Mouse (Mus musculus) hindbrain, embryonic 14.5 days (tissue): ENCODE measurements around the gene Copb1. TPM values are rescaled to one million over a fixed set of nuclear protein-coding genes. Genes with fewer than 3 reads are reported as not detected.

Experiments
- ATAC-seq: fragments of 200-750 bp; cut with Nextera tagmentation; 2 replicates; pipeline ENCODE4 v1.8.0; 2017; ENCODE audit warnings: moderate number of reproducible peaks, mild to moderate bottlenecking, moderate TSS enrichment, moderate library complexity; ENCODE audit not compliant: low FRiP score
- DNase-seq: peaks from one replicate; pipeline ENCODE4 v3.0.0-alpha.2; 2015; ENCODE audit warnings: low spot score
- H3K27ac ChIP-seq: fragments of 300-500 bp; sonication (generic); 2 replicates; pipeline ENCODE4 v1.5.1; 2014; ENCODE audit warnings: mild to moderate bottlenecking, moderate library complexity
- H3K27me3 ChIP-seq: fragments of 300-500 bp; sonication (generic); 2 replicates; pipeline ENCODE4 v1.6.1; 2014; ENCODE audit warnings: mild to moderate bottlenecking, low read length, mixed read lengths; ENCODE audit not compliant: control insufficient read depth, insufficient read depth
- H3K36me3 ChIP-seq: fragments of 300-500 bp; sonication (generic); replicated peaks from 2 replicates; pipeline ENCODE4 v1.6.1; 2014; ENCODE audit not compliant: control insufficient read depth, insufficient read depth
- H3K4me1 ChIP-seq: fragments of 300-500 bp; sonication (generic); replicated peaks from 2 replicates; pipeline ENCODE4 v1.6.1; 2014; ENCODE audit warnings: antibody characterized with exemption, low read length, mixed read lengths; ENCODE audit not compliant: control insufficient read depth, insufficient read depth
- H3K4me2 ChIP-seq: fragments of 300-500 bp; sonication (generic); replicated peaks from 2 replicates; pipeline ENCODE4 v1.6.1; 2014; ENCODE audit warnings: mild to moderate bottlenecking, moderate library complexity
- H3K4me3 ChIP-seq: fragments of 300-500 bp; sonication (generic); replicated peaks from 2 replicates; pipeline ENCODE4 v1.5.1; 2014; ENCODE audit warnings: mild to moderate bottlenecking, low read length
- H3K9ac ChIP-seq: fragments of 300-500 bp; sonication (generic); 2 replicates; pipeline ENCODE4 v1.6.1; 2014
- H3K9me3 ChIP-seq: fragments of 300-500 bp; sonication (generic); 2 replicates; pipeline ENCODE4 v1.6.1; 2016; ENCODE audit warnings: low read length; ENCODE audit not compliant: control insufficient read depth
- WGBS: fragments of 180-500 bp; shearing (Covaris S2); extraction: QIAGEN DNeasy Blood & Tissue Kit; methylation state at CpG from one replicate; pipeline ENCODE4 v1.1.7; 2014; 5-methylcytosine and 5-hydroxymethylcytosine counted together
- polyA plus RNA-seq: library from polyadenylated mRNA; unstranded; fragments of >200 nt; fragmentation: Nextera tagmentation; extraction: Ambion mirVana; gene quantifications from 2 replicates; pipeline ENCODE4 v1.2.1, GENCODE M21; 2014

Gene Copb1
- polyA plus RNA-seq, 1 experiment from 2014 or later = 96.1 TPM

DNA sequence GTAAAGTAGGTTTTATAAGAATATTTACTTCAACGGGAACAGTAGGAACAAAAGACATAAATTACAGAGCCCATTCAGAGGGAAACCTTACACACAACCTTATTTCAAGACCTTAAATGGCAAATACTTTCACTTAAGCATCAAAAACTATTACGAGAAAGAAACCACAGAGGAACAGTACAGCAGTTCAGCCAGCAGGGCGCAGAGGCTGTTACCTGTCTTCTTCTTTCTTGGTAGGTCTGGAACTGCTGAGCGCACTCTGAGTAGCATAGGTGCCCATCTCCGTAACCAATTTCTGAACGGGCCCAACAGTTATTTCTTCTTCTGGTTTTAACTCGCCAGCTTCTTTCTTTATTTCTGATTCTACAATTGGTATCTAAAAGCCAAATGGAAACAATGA lies 21.5 kb downstream of the Copb1 start:
- DNase-seq (no peak), ATAC-seq (no peak)
- H3K27me3 ChIP-seq = no peaks in the 10 kb centered on the region
- peaks cover 87% of the 10 kb centered on the region for H3K36me3 ChIP-seq
- H3K9me3 ChIP-seq = no peaks in the 10 kb centered on the region
- H3K4me1 ChIP-seq = no peaks in the 10 kb centered on the region
- no peak overlapping the region for H3K9ac ChIP-seq
- no peak overlapping the region for H3K27ac ChIP-seq
- no peak overlapping the region for H3K4me2 ChIP-seq
- WGBS = 95% methylated on average over 7 of the region's 7 CpGs
- H3K4me3 ChIP-seq = no peak overlapping the region

DNA sequence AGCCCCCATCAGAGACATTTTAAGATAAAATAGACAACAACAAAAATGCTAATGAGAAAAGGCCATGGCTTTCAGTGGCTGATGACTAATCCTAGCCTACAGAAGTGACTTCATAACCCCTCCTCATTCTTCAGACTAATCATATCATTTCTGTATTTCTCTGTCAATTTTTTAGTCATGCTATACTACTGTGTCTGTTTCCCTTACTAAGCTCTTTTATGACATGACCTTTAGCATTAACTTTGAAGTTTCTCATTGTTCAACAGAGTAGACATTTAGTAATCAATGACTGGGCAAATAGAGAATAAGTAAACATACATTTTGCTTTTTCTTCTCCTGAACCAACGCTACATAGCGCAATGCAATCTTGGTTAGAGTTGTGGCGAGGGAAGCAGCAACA lies 22.7 kb downstream of the Copb1 start:
- no peak overlapping the region for H3K9ac ChIP-seq
- peaks cover 85% of the 10 kb centered on the region for H3K36me3 ChIP-seq
- WGBS = 92% methylated on average over 3 of the region's 3 CpGs
- H3K9me3 ChIP-seq = no peaks in the 10 kb centered on the region
- no peak overlapping the region for H3K4me3 ChIP-seq
- no peak for DNase-seq
- no peak overlapping the region for H3K27ac ChIP-seq
- no peak overlapping the region for H3K4me2 ChIP-seq
- no peak for ATAC-seq
- H3K4me1 ChIP-seq = no peaks in the 10 kb centered on the region
- H3K27me3 ChIP-seq = no peaks in the 10 kb centered on the region

DNA sequence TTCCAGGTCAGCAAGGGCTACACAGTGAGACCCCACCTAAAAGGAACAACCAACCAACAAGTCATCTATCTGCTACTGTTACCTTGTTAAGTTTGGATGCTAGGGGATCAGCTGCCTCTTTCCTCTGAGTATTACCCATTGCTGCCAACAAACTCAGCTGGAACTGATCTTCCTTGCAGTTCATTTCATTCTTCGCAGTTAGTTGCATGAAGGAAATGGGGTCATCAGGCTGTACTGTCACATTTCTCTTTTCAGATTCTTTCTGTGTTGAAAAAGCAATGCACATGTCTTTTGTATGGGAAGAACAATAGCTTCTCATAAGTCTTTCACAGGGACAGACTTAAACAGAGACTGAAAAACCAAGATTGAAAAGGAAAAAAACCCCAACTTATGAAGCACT lies 28.0 kb downstream of the Copb1 start:
- H3K27me3 ChIP-seq = no peaks in the 10 kb centered on the region
- DNase-seq (no peak), ATAC-seq (no peak)
- H3K36me3 ChIP-seq = peaks cover 72% of the 10 kb centered on the region
- no peak overlapping the region for H3K27ac ChIP-seq
- H3K4me1 ChIP-seq = no peaks in the 10 kb centered on the region
- no peak overlapping the region for H3K4me3 ChIP-seq
- no peaks in the 10 kb centered on the region for H3K9me3 ChIP-seq
- no peak overlapping the region for H3K4me2 ChIP-seq
- H3K9ac ChIP-seq = no peak overlapping the region
- WGBS = 81% methylated on average over 1 of the region's 1 CpGs

DNA sequence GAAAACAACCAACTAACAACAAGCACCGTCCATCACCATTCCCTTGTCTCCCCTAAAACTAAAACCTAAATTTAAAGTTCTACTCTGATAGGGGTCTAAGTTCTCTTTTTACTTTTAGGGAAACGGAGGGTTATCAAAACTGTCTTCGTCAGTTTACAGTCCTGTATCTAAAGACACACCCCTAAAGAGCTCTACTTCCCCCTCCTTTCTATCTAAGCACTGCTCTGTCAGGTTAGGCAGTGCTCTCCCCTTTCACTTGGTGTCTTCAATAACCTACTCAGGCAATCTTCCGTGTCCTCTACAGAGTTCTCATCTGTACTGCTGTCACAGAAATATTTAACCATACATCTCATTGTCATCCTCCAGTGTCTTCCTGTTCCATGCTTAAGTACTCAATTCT lies 34.1 kb downstream of the Copb1 start:
- no peaks in the 10 kb centered on the region for H3K9me3 ChIP-seq
- H3K27me3 ChIP-seq = no peaks in the 10 kb centered on the region
- H3K4me1 ChIP-seq = no peaks in the 10 kb centered on the region
- no peak overlapping the region for H3K4me2 ChIP-seq
- 96% methylated on average over 4 of the region's 4 CpGs for WGBS
- H3K36me3 ChIP-seq = peaks cover 67% of the 10 kb centered on the region
- H3K9ac ChIP-seq = no peak overlapping the region
- no peak for DNase-seq
- H3K27ac ChIP-seq = no peak overlapping the region
- no peak for ATAC-seq
- no peak overlapping the region for H3K4me3 ChIP-seq

DNA sequence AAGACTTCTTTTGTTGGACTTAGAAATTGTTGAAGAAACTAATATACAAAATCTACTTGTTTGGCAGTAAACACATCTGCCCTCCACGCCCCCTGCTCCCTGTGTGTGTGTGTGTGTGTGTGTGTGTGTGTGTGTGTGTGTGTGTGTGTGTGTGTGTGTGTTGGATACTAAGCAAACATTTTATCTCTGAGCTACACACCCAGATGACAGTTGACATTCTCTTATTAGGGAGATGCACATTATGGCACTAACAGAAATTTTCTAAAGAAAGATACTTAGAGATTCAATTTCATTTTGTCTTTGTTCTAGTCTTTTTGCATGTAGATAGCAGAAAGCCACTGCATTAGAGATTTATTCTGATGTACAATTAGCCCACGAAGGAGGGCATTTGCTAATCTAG lies 37.6 kb downstream of the Copb1 start:
- Histone ChIP-seq H3K4me1 (no peaks in the 10 kb centered on the region), H3K27ac (no peak overlapping the region), H3K36me3 (peaks cover 74% of the 10 kb centered on the region), H3K9me3 (no peaks in the 10 kb centered on the region), H3K4me2 (no peak overlapping the region), H3K4me3 (no peak overlapping the region), H3K27me3 (no peaks in the 10 kb centered on the region), H3K9ac (no peak overlapping the region)
- WGBS = 87% methylated on average over 2 of the region's 2 CpGs
- DNase-seq (no peak), ATAC-seq (no peak)

DNA sequence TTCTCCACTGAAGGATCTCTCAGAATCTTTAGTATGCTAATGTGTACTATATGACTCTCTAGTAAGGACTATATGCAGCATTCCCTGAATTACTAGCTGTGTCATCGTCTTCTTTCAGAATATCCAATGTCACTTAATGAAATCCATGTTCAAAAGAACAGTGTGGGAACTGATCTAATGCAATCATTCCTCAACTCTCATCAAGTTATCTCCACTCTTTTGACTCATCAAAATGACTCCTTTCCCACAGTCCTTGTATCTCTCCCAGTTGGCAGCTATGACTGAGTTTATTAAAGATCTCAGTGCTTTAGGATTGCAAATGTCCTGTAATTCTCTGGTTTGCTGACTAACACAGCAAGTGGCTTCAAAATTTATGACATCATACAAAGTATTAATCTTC lies 40.1 kb downstream of the Copb1 start:
- ATAC-seq (no peak), DNase-seq (no peak)
- 95% methylated on average over 1 of the region's 1 CpGs for WGBS
- no peaks in the 10 kb centered on the region for H3K27me3 ChIP-seq
- no peaks in the 10 kb centered on the region for H3K4me1 ChIP-seq
- H3K4me2 ChIP-seq = no peak overlapping the region
- H3K9ac ChIP-seq = no peak overlapping the region
- H3K27ac ChIP-seq = no peak overlapping the region
- no peaks in the 10 kb centered on the region for H3K9me3 ChIP-seq
- no peak overlapping the region for H3K4me3 ChIP-seq
- H3K36me3 ChIP-seq = peaks cover 56% of the 10 kb centered on the region

DNA sequence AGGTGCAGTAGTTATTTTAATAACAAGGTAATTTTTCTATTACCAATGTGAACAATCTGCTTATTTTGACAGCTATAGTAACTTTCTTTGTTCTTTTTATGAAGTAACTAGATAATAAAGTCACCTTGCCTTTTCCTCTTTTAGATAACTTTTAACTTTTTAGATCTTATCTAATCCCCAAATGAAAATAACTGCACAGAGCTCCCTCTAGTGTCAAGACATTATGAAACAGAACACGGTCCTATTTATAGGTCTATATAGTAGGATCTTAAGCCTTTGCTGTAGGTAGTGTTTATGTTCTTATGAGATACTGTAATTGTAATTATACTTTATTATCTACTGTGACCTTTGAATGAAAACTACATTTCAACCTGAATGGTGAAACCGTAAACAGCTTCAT lies 41.0 kb downstream of the Copb1 start:
- Histone ChIP-seq H3K9me3 (no peaks in the 10 kb centered on the region), H3K4me3 (no peak overlapping the region), H3K27me3 (no peaks in the 10 kb centered on the region), H3K4me2 (no peak overlapping the region), H3K9ac (no peak overlapping the region), H3K36me3 (peaks cover 54% of the 10 kb centered on the region), H3K27ac (no peak overlapping the region), H3K4me1 (no peaks in the 10 kb centered on the region)
- 66% methylated on average over 2 of the region's 2 CpGs for WGBS
- DNase-seq (peak; percentile 80), ATAC-seq (no peak)

DNA sequence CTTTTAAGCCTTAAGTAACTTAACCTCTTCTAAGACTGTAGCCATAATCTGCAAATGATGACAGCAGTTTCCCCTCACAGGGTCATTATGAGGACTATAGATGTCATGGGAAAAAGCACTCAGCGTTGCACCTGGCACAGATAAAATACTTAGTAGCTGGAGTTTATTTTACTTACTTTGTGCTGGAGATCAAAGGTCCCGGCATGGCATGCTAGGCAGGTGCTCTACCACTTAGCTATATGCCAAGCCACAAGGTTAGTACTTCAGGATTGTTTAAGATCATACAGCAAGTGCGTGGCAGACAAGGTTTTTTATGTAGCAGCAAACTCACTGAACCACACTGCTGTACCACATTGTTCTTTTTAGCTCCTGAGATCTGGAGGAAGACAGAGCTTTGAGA lies 43.9 kb downstream of the Copb1 start:
- ATAC-seq = no peak

DNA sequence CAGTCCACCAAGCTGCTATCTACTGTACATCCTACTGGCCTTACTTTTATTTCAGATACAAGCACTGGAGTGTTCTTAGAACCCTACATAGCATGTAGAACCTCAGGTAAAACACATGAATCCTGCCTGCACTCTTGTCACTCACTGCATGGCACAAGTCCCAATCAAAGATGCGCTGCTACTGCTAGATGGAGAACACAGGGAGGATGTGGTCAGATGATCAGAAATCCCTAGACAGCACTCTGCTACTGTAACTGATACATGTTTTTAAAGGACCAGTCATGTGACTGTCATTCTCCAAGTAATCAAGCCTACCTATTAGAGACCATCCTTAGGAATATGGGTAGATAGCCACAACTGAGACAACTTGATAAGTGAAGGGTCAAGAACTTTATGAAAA lies 44.7 kb downstream of the Copb1 start:
- ATAC-seq (no peak), DNase-seq (no peak)
- no peaks in the 10 kb centered on the region for H3K27me3 ChIP-seq
- no peaks in the 10 kb centered on the region for H3K4me1 ChIP-seq
- H3K9me3 ChIP-seq = no peaks in the 10 kb centered on the region
- no peak overlapping the region for H3K4me2 ChIP-seq
- H3K4me3 ChIP-seq = no peak overlapping the region
- WGBS = 94% methylated on average over 1 of the region's 1 CpGs
- H3K9ac ChIP-seq = no peak overlapping the region
- H3K27ac ChIP-seq = no peak overlapping the region
- peaks cover 24% of the 10 kb centered on the region for H3K36me3 ChIP-seq

More for the DNA sequence above, 43.9 kb downstream of the Copb1 start:
- Histone ChIP-seq H3K9me3 (no peaks in the 10 kb centered on the region), H3K4me3 (no peak overlapping the region), H3K27me3 (no peaks in the 10 kb centered on the region), H3K27ac (no peak overlapping the region), H3K9ac (no peak overlapping the region), H3K4me1 (no peaks in the 10 kb centered on the region), H3K36me3 (peaks cover 30% of the 10 kb centered on the region), H3K4me2 (no peak overlapping the region)
- no peak for DNase-seq
- WGBS = 92% methylated on average over 3 of the region's 3 CpGs
